Mouse (Mus musculus): ENCODE data around the gene Ccdc142. TPM values are rescaled to one million over a fixed set of nuclear protein-coding genes. Genes with fewer than 3 reads are reported as not detected.

Ccdc142 gene
- polyA plus RNA-seq, 2 experiments = 0.23 to 1.1 TPM

GRCm38 (mm10) chr6:83142886-83143285 is 41.5 kb downstream of the Ccdc142 start:
- H3K4me2 ChIP-seq (ENCODE audit: low read depth) = no peak overlapping the region
- 50% methylated on average over 11 of the region's 11 CpGs for WGBS (ENCODE audit: insufficient replicate concordance)

GRCm38 (mm10) chr6:83145209-83145608 is 43.8 kb downstream of the Ccdc142 start:
- Histone ChIP-seq H3K27me3 (ENCODE audit: control insufficient read depth, insufficient read depth, low read length) (peaks cover 13% of the 10 kb centered on the region), H3K9ac (replicated peaks) (no peak overlapping the region), H3K36me3 (replicated peaks; ENCODE audit: control insufficient read depth, insufficient read depth, low read depth) (no peaks in the 10 kb centered on the region), H3K4me1 (replicated peaks; ENCODE audit: control insufficient read depth in 2 of 2, insufficient read depth in 2 of 2, low read length in 1 of 2) (peaks cover 0 to 2% of the 10 kb centered on the region in 2 experiments; a peak in 1 of 4 replicates), H3K4me2 (ENCODE audit: low read depth) (no peak overlapping the region), H3K4me3 (ENCODE audit: insufficient read depth in 1 of 2, low read depth in 2 of 2, low read length in 2 of 2) (no peak overlapping the region), H3K27ac (no peak overlapping the region), H3K9me3 (ENCODE audit: control insufficient read depth, low read length) (no peaks in the 10 kb centered on the region)
- ATAC-seq (ENCODE audit: insufficient read depth) (no peak), DNase-seq (ENCODE audit: low read depth in 3 of 3, low spot score in 3 of 3) (no peak)
- 38% methylated on average over 2 of the region's 2 CpGs for WGBS (ENCODE audit: insufficient replicate concordance)
- TF ChIP-seq CTCF (IDR thresholded peaks at IDR 0.05; ENCODE audit: low read depth) (no peak), EP300 (IDR thresholded peaks at IDR 0.05; ENCODE audit: low read depth) (no peak)

More at GRCm38 (mm10) chr6:83142886-83143285, 41.5 kb downstream of the Ccdc142 start:
- peaks cover 13% of the 10 kb centered on the region for H3K27me3 ChIP-seq (ENCODE audit: control insufficient read depth, insufficient read depth, low read length)
- H3K4me3 ChIP-seq (ENCODE audit: insufficient read depth in 1 of 2, low read depth in 2 of 2, low read length in 2 of 2) = no peak overlapping the region
- H3K36me3 ChIP-seq (replicated peaks; ENCODE audit: control insufficient read depth, insufficient read depth, low read depth) = no peaks in the 10 kb centered on the region
- no peaks in the 10 kb centered on the region for H3K9me3 ChIP-seq (ENCODE audit: control insufficient read depth, low read length)
- TF ChIP-seq CTCF (IDR thresholded peaks at IDR 0.05; ENCODE audit: low read depth) (no peak), EP300 (IDR thresholded peaks at IDR 0.05; ENCODE audit: low read depth) (no peak)
- no peak for ATAC-seq (ENCODE audit: insufficient read depth)
- H3K4me1 ChIP-seq (replicated peaks; ENCODE audit: control insufficient read depth in 2 of 2, insufficient read depth in 2 of 2, low read length in 1 of 2) = peaks cover 0 to 5% of the 10 kb centered on the region in 2 experiments; a peak in 2 of 4 replicates
- no peak overlapping the region for H3K9ac ChIP-seq (replicated peaks)
- no peak for DNase-seq (ENCODE audit: low read depth in 3 of 3, low spot score in 3 of 3)
- no peak overlapping the region for H3K27ac ChIP-seq

- H3K27me3 ChIP-seq (ENCODE audit: control insufficient read depth, insufficient read depth, low read length) = peaks cover 13% of the 10 kb centered on the region
- TF ChIP-seq EP300 (IDR thresholded peaks at IDR 0.05; ENCODE audit: low read depth) = no peak
- TF ChIP-seq CTCF (IDR thresholded peaks at IDR 0.05; ENCODE audit: low read depth) = no peak
- DNase-seq (ENCODE audit: low read depth in 3 of 3, low spot score in 3 of 3) = no peak
- H3K9me3 ChIP-seq (ENCODE audit: control insufficient read depth, low read length) = no peaks in the 10 kb centered on the region
- no peaks in the 10 kb centered on the region for H3K36me3 ChIP-seq (replicated peaks; ENCODE audit: control insufficient read depth, insufficient read depth, low read depth)
- no peak overlapping the region for H3K4me2 ChIP-seq (ENCODE audit: low read depth)
- H3K9ac ChIP-seq (replicated peaks) = no peak overlapping the region
- ATAC-seq (ENCODE audit: insufficient read depth) = no peak
- H3K4me3 ChIP-seq (ENCODE audit: insufficient read depth in 1 of 2, low read depth in 2 of 2, low read length in 2 of 2) = no peak overlapping the region
- H3K4me1 ChIP-seq (replicated peaks; ENCODE audit: control insufficient read depth in 2 of 2, insufficient read depth in 2 of 2, low read length in 1 of 2) = peaks cover 0 to 2% of the 10 kb centered on the region in 2 experiments; a peak in 1 of 4 replicates
- 39% methylated on average over 9 of the region's 9 CpGs for WGBS (ENCODE audit: insufficient replicate concordance)
- no peak overlapping the region for H3K27ac ChIP-seq
Observed at GRCm38 (mm10) chr6:83145805-83146204, 44.4 kb downstream of the Ccdc142 start.

GRCm38 (mm10) chr6:83147280-83147679 is 45.9 kb downstream of the Ccdc142 start:
- 49% methylated on average over 7 of the region's 7 CpGs for WGBS (ENCODE audit: insufficient replicate concordance)
- Histone ChIP-seq H3K27ac (no peak overlapping the region), H3K36me3 (replicated peaks; ENCODE audit: control insufficient read depth, insufficient read depth, low read depth) (no peaks in the 10 kb centered on the region), H3K4me3 (ENCODE audit: insufficient read depth in 1 of 2, low read depth in 2 of 2, low read length in 2 of 2) (no peak overlapping the region), H3K9me3 (ENCODE audit: control insufficient read depth, low read length) (no peaks in the 10 kb centered on the region), H3K4me2 (ENCODE audit: low read depth) (no peak overlapping the region), H3K4me1 (replicated peaks; ENCODE audit: control insufficient read depth in 2 of 2, insufficient read depth in 2 of 2, low read length in 1 of 2) (peaks cover 0 to 2% of the 10 kb centered on the region in 2 experiments; a peak in 1 of 4 replicates), H3K27me3 (ENCODE audit: control insufficient read depth, insufficient read depth, low read length) (peaks cover 8% of the 10 kb centered on the region), H3K9ac (replicated peaks) (no peak overlapping the region)
- no peak for ATAC-seq (ENCODE audit: insufficient read depth)
- no peak for TF ChIP-seq CTCF (IDR thresholded peaks at IDR 0.05; ENCODE audit: low read depth)
- TF ChIP-seq EP300 (IDR thresholded peaks at IDR 0.05; ENCODE audit: low read depth) = no peak
- DNase-seq (ENCODE audit: low read depth in 3 of 3, low spot score in 3 of 3) = no peak

- Histone ChIP-seq H3K36me3 (replicated peaks; ENCODE audit: control insufficient read depth, insufficient read depth, low read depth) (no peaks in the 10 kb centered on the region), H3K27me3 (ENCODE audit: control insufficient read depth, insufficient read depth, low read length) (peaks cover 12% of the 10 kb centered on the region), H3K4me1 (replicated peaks; ENCODE audit: control insufficient read depth in 2 of 2, insufficient read depth in 2 of 2, low read length in 1 of 2) (no peaks in the 10 kb centered on the region), H3K4me2 (ENCODE audit: low read depth) (no peak overlapping the region), H3K9ac (replicated peaks) (no peak overlapping the region), H3K27ac (no peak overlapping the region), H3K9me3 (ENCODE audit: control insufficient read depth, low read length) (no peaks in the 10 kb centered on the region), H3K4me3 (ENCODE audit: insufficient read depth in 1 of 2, low read depth in 2 of 2, low read length in 2 of 2) (no peak overlapping the region)
- no peak for ATAC-seq (ENCODE audit: insufficient read depth)
- TF ChIP-seq EP300 (IDR thresholded peaks at IDR 0.05; ENCODE audit: low read depth) (no peak), CTCF (IDR thresholded peaks at IDR 0.05; ENCODE audit: low read depth) (no peak)
- DNase-seq (ENCODE audit: low read depth in 3 of 3, low spot score in 3 of 3) = no peak
- WGBS (ENCODE audit: insufficient replicate concordance) = 31% methylated on average over 8 of the region's 8 CpGs
Observed at GRCm38 (mm10) chr6:83151721-83152120, 50.3 kb downstream of the Ccdc142 start.
